Mouse (Mus musculus) Muller cell, postnatal 12 days (primary cell): ENCODE measurements at regions not wholly inside any gene's neighbourhood (a gene's known extent, or its start where the extent isn't known, plus 50 kb on each side); places are given as distances from the start of the nearest gene placed in this dataset.

Experiments
- DNase-seq: peaks from one replicate; pipeline ENCODE4 v3.0.0-alpha.2; 2015; ENCODE audit errors: inconsistent ontology term

GRCm38 (mm10) chrX:162210848-162211247 lies 51.3 kb upstream of the Nhs start:
- no peak for DNase-seq
